Mouse (Mus musculus) CH12.LX (cell line): ENCODE data around the gene Zbtb25. TPM values are rescaled to one million over a fixed set of nuclear protein-coding genes. Genes with fewer than 3 reads are reported as not detected.
A peak's percentile ranks its signal among the peaks of the same experiment; 100 is the strongest.

Experiments used
- DNase-seq: peaks from one replicate; pipeline ENCODE4 v3.0.0-alpha.2; 2013; ENCODE audit errors: extremely low read depth
- H3K27ac ChIP-seq: 2 replicates; pipeline ENCODE4 v1.5.1; 2012; ENCODE audit warnings: low read depth, mild to moderate bottlenecking, control low read depth, moderate library complexity; ENCODE audit not compliant: insufficient read depth
- H3K27me3 ChIP-seq: replicated peaks from 2 replicates; pipeline ENCODE3; 2012; ENCODE audit warnings: inconsistent platforms
- H3K36me3 ChIP-seq, 2 experiments: replicated peaks in 1 of 2; 2 replicates each; pipeline versions ENCODE3 to v1.6.1; 2012; ENCODE audit warnings: inconsistent platforms in 1 of 2, low read length in 1 of 2, mild to moderate bottlenecking in 1 of 2, mixed read lengths in 1 of 2, moderate library complexity in 1 of 2; ENCODE audit not compliant: control insufficient read depth in 1 of 2, insufficient read depth in 1 of 2
- H3K4me1 ChIP-seq, 2 experiments: 2 replicates each; pipeline ENCODE4 v1.6.1; 2012; ENCODE audit warnings: inconsistent platforms in 1 of 2, moderate library complexity in 1 of 2; ENCODE audit not compliant: insufficient read depth in 2 of 2, control insufficient read depth in 1 of 2
- H3K4me2 ChIP-seq: 2 replicates; pipeline ENCODE4 v1.6.1; 2012; ENCODE audit warnings: low read depth, mild to moderate bottlenecking, control low read depth; ENCODE audit not compliant: poor library complexity, insufficient read depth, severe bottlenecking
- H3K4me3 ChIP-seq, 3 experiments: fragments of 150-350 bp in 1 of 3; sonication (generic) in 1 of 3; replicated peaks in 1 of 3; 2 replicates each; pipeline versions ENCODE3 to v1.5.1; 2011 to 2012; ENCODE audit warnings: low read depth in 2 of 3, low read length in 2 of 3, mild to moderate bottlenecking in 2 of 3, moderate library complexity in 2 of 3, control low read depth in 1 of 3, improper control_type of control experiment in 1 of 3, inconsistent platforms in 1 of 3, mixed read lengths in 1 of 3; ENCODE audit not compliant: poor library complexity in 1 of 3
- H3K79me2 ChIP-seq: replicated peaks from 2 replicates; pipeline ENCODE4 v1.6.1; 2012; ENCODE audit warnings: mild to moderate bottlenecking, moderate library complexity; ENCODE audit not compliant: control insufficient read depth, poor library complexity, insufficient read depth, severe bottlenecking; ENCODE audit errors: extremely low read depth
- H3K9ac ChIP-seq: 2 replicates; pipeline ENCODE4 v1.6.1; 2012; ENCODE audit warnings: low read depth, mild to moderate bottlenecking, control low read depth, moderate library complexity; ENCODE audit not compliant: insufficient read depth
- H3K9me3 ChIP-seq: replicated peaks from 2 replicates; pipeline ENCODE3; 2012; ENCODE audit warnings: low read length, inconsistent platforms, mixed read lengths
- BHLHE40 ChIP-seq: IDR thresholded peaks from 2 replicates; pipeline ENCODE4 v1.6.1; 2011; ENCODE audit warnings: mild to moderate bottlenecking, low read depth, low read length, improper control_type of control experiment
- CHD1 ChIP-seq: IDR thresholded peaks from 2 replicates; pipeline ENCODE4 v1.6.1; 2012; ENCODE audit warnings: low read depth, low read length, improper control_type of control experiment, inconsistent platforms
- CHD2 ChIP-seq: IDR thresholded peaks from 2 replicates; pipeline ENCODE4 v1.6.1; 2011; ENCODE audit warnings: low read length, improper control_type of control experiment
- CTCF ChIP-seq, 2 experiments: IDR thresholded peaks in 1 of 2; conservative IDR thresholded peaks in 1 of 2; 2 replicates each; pipeline ENCODE4 v1.5.1; 2011 to 2012; ENCODE audit warnings: low read depth in 2 of 2, low read length in 2 of 2, improper control_type of control experiment in 1 of 2, inconsistent platforms in 1 of 2, mild to moderate bottlenecking in 1 of 2, moderate library complexity in 1 of 2
- E2F4 ChIP-seq: IDR thresholded peaks from 2 replicates; pipeline ENCODE4 v1.6.1; 2011; ENCODE audit warnings: low read depth, low read length, improper control_type of control experiment; ENCODE audit not compliant: insufficient replicate concordance
- EP300 ChIP-seq: IDR thresholded peaks from 2 replicates; pipeline ENCODE4 v1.6.1; 2011; ENCODE audit warnings: low read length, improper control_type of control experiment
- ETS1 ChIP-seq: conservative IDR thresholded peaks from 2 replicates; pipeline ENCODE4 v1.6.1; 2012; ENCODE audit warnings: low read depth, mild to moderate bottlenecking, inconsistent platforms, low read length, improper control_type of control experiment, moderate library complexity
- IRF4 ChIP-seq: IDR thresholded peaks from 2 replicates; pipeline ENCODE4 v1.6.1; 2014; ENCODE audit warnings: low read depth, mild to moderate bottlenecking, inconsistent platforms, low read length, improper control_type of control experiment
- JUN ChIP-seq: IDR thresholded peaks from 2 replicates; pipeline ENCODE4 v1.6.1; 2011; ENCODE audit warnings: low read depth, mild to moderate bottlenecking, low read length, improper control_type of control experiment, moderate library complexity; ENCODE audit not compliant: insufficient read depth
- JUND ChIP-seq: conservative IDR thresholded peaks from 2 replicates; pipeline ENCODE4 v1.6.1; 2011; ENCODE audit warnings: low read depth, low read length, improper control_type of control experiment
- KAT2A ChIP-seq: IDR thresholded peaks from 2 replicates; pipeline ENCODE4 v1.6.1; 2012; ENCODE audit warnings: low read length, improper control_type of control experiment, inconsistent platforms; ENCODE audit not compliant: insufficient replicate concordance
- MAFK ChIP-seq: IDR thresholded peaks from 2 replicates; pipeline ENCODE4 v1.6.1; 2011; ENCODE audit warnings: low read length, improper control_type of control experiment; ENCODE audit not compliant: insufficient replicate concordance
- MAZ ChIP-seq: IDR thresholded peaks from 2 replicates; pipeline ENCODE4 v1.6.1; 2012; ENCODE audit warnings: low read depth, mild to moderate bottlenecking, inconsistent platforms, low read length, improper control_type of control experiment, moderate library complexity
- MYC ChIP-seq: IDR thresholded peaks from 2 replicates; pipeline ENCODE4 v1.6.1; 2011; ENCODE audit warnings: low read depth, mild to moderate bottlenecking, improper control_type of control experiment, low read length
- NELFE ChIP-seq: IDR thresholded peaks from 2 replicates; pipeline ENCODE4 v1.6.1; 2011; ENCODE audit warnings: low read depth, low read length, improper control_type of control experiment
- POLR2AphosphoS2 ChIP-seq: IDR thresholded peaks from 2 replicates; pipeline ENCODE4 v1.6.1; 2011; ENCODE audit warnings: low read depth, low read length, improper control_type of control experiment
- RCOR1 ChIP-seq: conservative IDR thresholded peaks from 2 replicates; pipeline ENCODE4 v1.6.1; 2012; ENCODE audit warnings: low read depth, mild to moderate bottlenecking, inconsistent platforms, low read length, improper control_type of control experiment
- SIN3A ChIP-seq: IDR thresholded peaks from 2 replicates; pipeline ENCODE4 v1.6.1; 2012; ENCODE audit warnings: low read length, improper control_type of control experiment, inconsistent platforms
- SMC3 ChIP-seq: IDR thresholded peaks from 2 replicates; pipeline ENCODE4 v1.6.1; 2011; ENCODE audit warnings: low read depth, low read length, improper control_type of control experiment
- TBP ChIP-seq: conservative IDR thresholded peaks from 2 replicates; pipeline ENCODE4 v1.6.1; 2011; ENCODE audit warnings: low read depth, low read length, improper control_type of control experiment
- TCF12 ChIP-seq: IDR thresholded peaks from 2 replicates; pipeline ENCODE4 v1.6.1; 2014; ENCODE audit warnings: low read depth, mild to moderate bottlenecking, inconsistent platforms, low read length, improper control_type of control experiment
- UBTF ChIP-seq: IDR thresholded peaks from 2 replicates; pipeline ENCODE4 v1.6.1; 2012; ENCODE audit warnings: low read depth, mild to moderate bottlenecking, inconsistent platforms, low read length, improper control_type of control experiment, moderate library complexity
- ZKSCAN1 ChIP-seq: IDR thresholded peaks from 2 replicates; pipeline ENCODE4 v1.6.1; 2012; ENCODE audit warnings: low read depth, inconsistent platforms, low read length, improper control_type of control experiment, borderline replicate concordance
- ZMIZ1 ChIP-seq: IDR thresholded peaks from 2 replicates; pipeline ENCODE4 v1.6.1; 2012; ENCODE audit warnings: low read depth, mild to moderate bottlenecking, inconsistent platforms, low read length, improper control_type of control experiment
- dilution Hi-C: fragments of 300-500 bp; cut with MboI; formaldehyde crosslinking; loops from 2 replicates; pipeline ENCODE4 v1.14.3; 2020; ENCODE audit warnings: low sequenced_read_pairs; ENCODE audit not compliant: extremely low pct_unique_long_range_greater_than_20kb, extremely low pct_ligation_motif_present
- in situ Hi-C: fragments of 300-500 bp; cut with MboI; formaldehyde crosslinking; loops from 3 replicates; pipeline ENCODE4 v1.14.3; 2019; ENCODE audit warnings: low sequenced_read_pairs, low pct_ligation_motif_present, low pct_unique_long_range_greater_than_20kb, mixed read lengths
- polyA plus RNA-seq: library from polyadenylated mRNA; unstranded; fragments of >175 nt; gene quantifications from 2 replicates; pipeline ENCODE4 v1.2.1, GENCODE M21; 2012; ENCODE audit warnings: low read depth; ENCODE audit not compliant: insufficient read length
- total RNA-seq, 2 experiments: library from RNA; depleted of rRNA; stranded (reverse); fragments of 300-350 nt in 1 of 2; fragments of >200 nt in 1 of 2; gene quantifications; 2 replicates each; pipeline ENCODE4 v1.2.3; 2012 to 2014

Gene Zbtb25
- total and polyA plus RNA-seq, 3 experiments, result 7.2 to 18.7 (median 7.3) TPM

- Histone ChIP-seq H3K27ac (no peak overlapping the region), H3K79me2 (no peaks in the 10 kb centered on the region), H3K9me3 (no peaks in the 10 kb centered on the region), H3K4me2 (no peak overlapping the region), H3K4me1 (peaks cover 17 to 37% of the 10 kb centered on the region in 2 experiments), H3K9ac (no peak overlapping the region), H3K4me3 (no peak overlapping the region), H3K27me3 (no peaks in the 10 kb centered on the region), H3K36me3 (peaks cover 55 to 79% of the 10 kb centered on the region in 2 experiments)
- in situ Hi-C loops, result no loop called here
- dilution Hi-C loops, result no loop called here
- DNase-seq, result no peak
- TF ChIP-seq CHD2 (no peak), SIN3A (no peak), IRF4 (no peak), CHD1 (no peak), TCF12 (no peak), POLR2AphosphoS2 (no peak), BHLHE40 (no peak)
Measured at GRCm38 (mm10) chr12:76310633-76311032, 58.8 kb downstream of the Zbtb25 start.

- in situ Hi-C loops (no loop called here), dilution Hi-C loops (no loop called here)
- no peak for DNase-seq
- Histone ChIP-seq H3K9me3 (no peaks in the 10 kb centered on the region), H3K27ac (no peak overlapping the region), H3K4me1 (peaks cover 18 to 41% of the 10 kb centered on the region in 2 experiments), H3K27me3 (no peaks in the 10 kb centered on the region), H3K4me2 (no peak overlapping the region), H3K36me3 (peaks cover 55 to 78% of the 10 kb centered on the region in 2 experiments), H3K4me3 (no peak overlapping the region), H3K9ac (no peak overlapping the region), H3K79me2 (no peaks in the 10 kb centered on the region)
- TF ChIP-seq MAZ (no peak), MAFK (no peak), UBTF (no peak), E2F4 (no peak), MYC (no peak), ETS1 (no peak), TCF12 (no peak)
Measured at GRCm38 (mm10) chr12:76310007-76310406, 59.4 kb downstream of the Zbtb25 start.

GRCm38 (mm10) chr12:76308436-76308835 lies 61.0 kb downstream of the Zbtb25 start:
- TF ChIP-seq JUND (no peak), RCOR1 (no peak), EP300 (no peak), JUN (no peak), TBP (no peak), ZKSCAN1 (no peak), CTCF (conservative IDR thresholded peaks at IDR 0.05 in 1 of 2, IDR thresholded peaks at IDR 0.05 in 1 of 2; ENCODE audit: low read depth in 2 of 2, low read length in 2 of 2) (no peak), CHD2 (no peak), SIN3A (no peak), MAZ (no peak), KAT2A (no peak), ETS1 (no peak), SMC3 (no peak), ZMIZ1 (no peak), NELFE (no peak)
- TF ChIP-seq, all 38 proteins: peak for 0
- in situ Hi-C loops (no loop called here), dilution Hi-C loops (no loop called here)
- Histone ChIP-seq H3K9ac (peak overlapping the region; percentile 10; the same call in 1 of the 2 replicates), H3K27ac (peak overlapping the region; percentile 95), H3K9me3 (no peaks in the 10 kb centered on the region), H3K4me1 (peaks cover 19 to 48% of the 10 kb centered on the region in 2 experiments), H3K4me3 (no peak overlapping the region), H3K79me2 (no peaks in the 10 kb centered on the region), H3K4me2 (no peak overlapping the region), H3K36me3 (peaks cover 52 to 76% of the 10 kb centered on the region in 2 experiments), H3K27me3 (no peaks in the 10 kb centered on the region)
- DNase-seq, result peak; percentile 20
